Mouse (Mus musculus): ENCODE results near the gene Chmp2a. TPM values are rescaled to one million over a fixed set of nuclear protein-coding genes. Genes with fewer than 3 reads are reported as not detected.
"Not testable (repeated sequence)": the region's sequence is repeated elsewhere in the genome, so short reads cannot be mapped to it uniquely, and the experiment has no call there.

The Chmp2a gene
- polyA plus RNA-seq (2015; fragmentation: Nextera tagmentation; extraction: Ambion mirVana): 226 and 230 TPM in 2 replicates

DNA sequence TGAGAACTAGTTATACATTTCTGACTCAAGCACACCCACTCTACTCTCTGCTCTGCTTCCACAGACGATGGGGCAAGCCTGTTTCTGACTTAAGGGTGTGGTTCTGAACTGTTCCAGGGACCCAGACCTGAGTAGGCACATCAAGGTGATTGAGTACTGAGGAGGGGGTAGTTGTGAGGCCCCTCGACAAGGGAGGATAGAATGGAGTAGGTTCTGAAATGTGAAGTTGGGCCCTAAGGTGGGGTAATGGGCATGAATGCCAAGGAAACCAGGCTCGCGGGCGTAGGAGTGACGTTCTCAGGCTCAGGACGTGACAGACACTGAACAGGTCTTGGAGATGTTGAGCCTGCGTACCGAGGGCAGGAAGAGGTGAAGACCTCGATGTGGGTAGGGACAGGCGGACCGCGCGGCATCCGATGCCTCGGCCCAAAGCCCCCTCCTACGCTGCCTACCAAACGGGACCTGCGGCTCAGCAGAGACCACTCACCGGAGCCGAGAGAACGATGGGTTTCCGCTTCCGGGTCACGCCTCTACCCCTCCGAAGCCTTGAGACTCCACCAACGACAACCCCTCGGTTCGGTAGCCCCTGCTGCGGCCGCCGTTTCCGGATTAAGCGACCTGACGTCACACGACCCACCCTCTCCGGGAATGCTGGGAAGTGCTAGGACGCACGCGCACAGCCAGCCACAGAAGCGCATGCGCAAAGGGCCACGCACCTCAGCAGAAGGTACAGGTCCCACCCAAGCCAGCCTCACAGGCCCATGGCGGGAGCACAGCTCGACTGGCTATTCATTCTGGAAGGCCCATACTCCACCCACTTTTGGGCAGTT is at the start of gene Chmp2a:
Gene Chmp2a, minus strand, starts transcription at position 660 of the 830 bp plus-strand sequence.
- peak; percentile 98 for DNase-seq (ENCODE audit: low spot score)

- DNase-seq (ENCODE audit: low spot score): no peak
Measured at GRCm38 (mm10) chr7:13072293-13072692, 37.7 kb upstream of the Chmp2a start.

DNA sequence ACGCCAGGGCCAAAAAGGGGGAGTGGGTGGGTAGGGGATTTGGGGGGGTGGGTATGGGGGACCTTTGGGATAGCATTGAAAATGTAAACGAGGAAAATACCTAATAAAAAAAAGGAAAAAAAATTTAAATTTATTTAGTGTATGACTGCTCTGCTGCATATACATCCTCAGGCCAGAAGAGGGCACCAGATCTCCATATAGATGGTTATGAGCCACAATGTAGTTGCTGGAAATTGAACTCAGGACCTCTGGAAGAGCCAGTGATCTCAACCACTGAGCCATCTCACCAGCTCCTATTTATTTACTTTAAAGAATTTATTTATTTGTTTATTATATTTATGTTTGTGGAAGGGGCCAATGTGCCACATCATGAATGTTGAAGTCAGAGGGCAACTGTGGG is 28.8 kb upstream of the Chmp2a start:
- not testable (repeated sequence) for DNase-seq (ENCODE audit: low spot score)

GRCm38 (mm10) chr7:13059536-13059935 is 24.9 kb upstream of the Chmp2a start:
- DNase-seq (ENCODE audit: low spot score): no peak

DNA sequence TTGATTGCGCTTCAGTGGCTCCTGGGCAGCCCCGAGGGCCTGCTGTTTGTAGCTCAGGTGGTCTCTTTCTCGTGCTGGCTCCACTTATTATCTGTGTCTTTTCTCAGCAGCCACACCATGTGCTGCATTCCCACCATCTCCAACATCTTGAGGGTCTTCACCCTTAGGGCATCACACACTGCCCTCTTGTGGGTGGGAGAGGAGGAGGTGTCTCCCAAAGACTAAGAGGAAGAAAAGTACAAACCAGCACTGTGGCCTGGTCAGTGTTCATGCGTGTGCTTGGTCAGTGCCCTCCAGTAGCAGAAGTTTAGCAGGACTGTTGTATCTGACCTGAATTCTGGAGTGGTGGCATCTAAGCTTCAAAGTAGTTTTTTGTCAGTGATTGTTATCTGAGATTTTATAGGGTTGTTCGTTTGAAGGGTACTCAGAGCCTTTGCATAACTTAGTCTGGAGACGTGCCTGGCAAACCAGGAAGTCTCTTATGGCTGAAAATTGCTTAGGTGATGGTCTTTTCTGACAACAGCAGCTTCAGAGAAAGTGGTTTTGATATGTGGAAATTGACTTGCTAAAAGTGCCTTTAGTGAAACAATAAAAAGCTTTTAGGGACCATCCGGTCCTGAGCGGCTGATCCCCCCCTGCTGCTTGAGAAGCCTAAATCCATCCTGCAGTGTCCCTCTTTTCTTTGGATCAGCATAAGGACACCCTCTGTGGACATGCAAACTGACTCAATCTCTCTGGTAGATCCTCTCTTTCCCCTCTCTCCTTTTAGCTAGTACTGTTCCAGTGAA is 22.5 kb upstream of the Chmp2a start:
- no peak for DNase-seq (ENCODE audit: low spot score)

DNA sequence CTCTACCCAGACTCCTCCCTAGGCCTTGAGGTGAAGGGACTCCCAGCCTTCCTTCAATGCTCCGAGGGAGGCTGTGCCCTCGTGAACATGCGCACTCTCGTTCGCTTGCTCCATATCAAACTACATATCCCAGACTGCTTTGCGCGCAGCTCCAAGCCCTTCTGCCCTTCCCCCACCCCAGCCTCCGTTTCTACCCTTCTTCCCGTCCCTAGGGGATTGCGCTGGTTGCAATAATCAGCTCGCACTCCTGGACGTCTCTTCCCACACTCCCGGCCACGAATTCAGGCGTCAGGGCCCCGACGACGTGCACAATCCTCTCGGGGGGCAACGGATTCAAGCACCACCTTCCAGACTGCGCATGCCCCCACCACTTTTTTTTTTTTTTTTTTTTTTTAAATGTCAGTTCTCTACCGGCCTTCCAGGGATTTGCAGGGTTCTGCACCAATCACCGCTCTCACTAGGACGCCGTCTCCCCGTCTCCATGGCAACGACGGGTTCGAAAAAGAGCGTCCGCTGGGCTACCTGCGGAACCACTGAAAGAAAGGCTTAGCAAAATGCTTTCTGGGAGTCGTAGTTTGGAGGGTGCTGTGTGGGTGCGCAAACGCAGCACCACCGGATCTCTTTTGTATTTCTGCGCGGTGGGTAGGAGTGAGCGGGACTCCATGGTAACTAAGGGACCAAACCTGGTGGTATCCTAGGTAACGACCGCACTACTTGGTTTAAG is 19.8 kb upstream of the Chmp2a start, which contains the start of gene Mzf1:
Gene Mzf1, minus strand, starts transcription at position 478 of the 724 bp plus-strand sequence.
- DNase-seq (ENCODE audit: low spot score): peak; percentile 99

DNA sequence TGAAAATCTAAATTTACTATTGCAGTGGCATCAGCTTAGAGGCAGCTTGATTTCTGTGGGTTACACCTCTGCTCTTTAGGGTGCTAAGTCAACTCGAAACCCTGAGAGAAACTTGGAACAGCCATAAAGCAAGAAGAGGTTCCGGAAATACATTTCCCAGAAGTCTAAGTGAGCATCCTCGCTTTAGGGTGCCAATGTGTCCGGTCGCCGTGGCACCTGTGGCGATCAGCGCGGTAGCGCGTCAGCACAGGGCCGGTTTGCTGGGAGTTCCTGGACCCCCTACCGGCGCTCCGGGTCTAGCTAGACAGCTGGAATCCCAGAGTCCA is 19.3 kb upstream of the Chmp2a start:
- DNase-seq (ENCODE audit: low spot score): no peak

DNA sequence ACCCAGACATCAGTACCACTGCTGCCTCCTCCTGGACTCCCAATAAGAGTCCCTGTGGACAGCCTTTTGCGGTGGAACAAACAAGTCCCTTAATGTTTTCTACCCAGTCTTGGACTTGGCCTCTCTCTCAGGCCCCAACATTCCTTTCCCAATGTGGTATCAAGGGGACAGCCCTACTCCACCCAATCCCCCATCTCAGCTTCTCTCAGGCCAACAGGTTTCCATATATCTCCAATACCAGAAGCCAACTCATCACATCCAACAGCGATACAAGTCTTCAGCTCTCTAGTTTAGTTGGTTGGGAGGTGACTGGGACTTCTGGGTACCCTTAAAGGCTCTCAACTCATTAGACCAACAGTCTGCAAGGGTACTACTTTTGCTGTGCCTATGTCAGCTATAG is 18.9 kb upstream of the Chmp2a start:
- no peak for DNase-seq (ENCODE audit: low spot score)

DNA sequence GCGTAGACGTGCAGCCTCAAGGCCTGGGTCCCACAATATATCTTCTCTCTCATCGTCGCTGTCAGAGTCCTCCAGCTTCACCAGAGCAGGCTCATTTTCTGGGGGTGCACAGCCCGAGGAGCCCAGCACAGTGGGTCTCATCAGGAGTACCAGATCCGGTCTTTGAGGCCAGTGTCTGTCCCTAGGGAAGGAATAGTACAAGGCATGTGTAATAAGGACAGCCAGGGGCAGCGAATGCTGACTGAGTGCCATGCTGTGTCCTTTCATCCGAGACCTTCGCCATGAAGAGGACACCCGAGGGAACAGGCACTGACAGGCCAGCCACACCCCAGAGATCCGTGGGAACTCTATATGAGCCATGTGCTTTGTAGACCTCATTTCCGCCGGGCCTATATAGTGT is 18.4 kb upstream of the Chmp2a start:
- no peak for DNase-seq (ENCODE audit: low spot score)

- DNase-seq (ENCODE audit: low spot score): peak; percentile 70
Measured at GRCm38 (mm10) chr7:13046084-13046483, 11.5 kb upstream of the Chmp2a start.

- no peak for DNase-seq (ENCODE audit: low spot score)
Measured at GRCm38 (mm10) chr7:13044254-13044625, 9.6 kb upstream of the Chmp2a start.

DNA sequence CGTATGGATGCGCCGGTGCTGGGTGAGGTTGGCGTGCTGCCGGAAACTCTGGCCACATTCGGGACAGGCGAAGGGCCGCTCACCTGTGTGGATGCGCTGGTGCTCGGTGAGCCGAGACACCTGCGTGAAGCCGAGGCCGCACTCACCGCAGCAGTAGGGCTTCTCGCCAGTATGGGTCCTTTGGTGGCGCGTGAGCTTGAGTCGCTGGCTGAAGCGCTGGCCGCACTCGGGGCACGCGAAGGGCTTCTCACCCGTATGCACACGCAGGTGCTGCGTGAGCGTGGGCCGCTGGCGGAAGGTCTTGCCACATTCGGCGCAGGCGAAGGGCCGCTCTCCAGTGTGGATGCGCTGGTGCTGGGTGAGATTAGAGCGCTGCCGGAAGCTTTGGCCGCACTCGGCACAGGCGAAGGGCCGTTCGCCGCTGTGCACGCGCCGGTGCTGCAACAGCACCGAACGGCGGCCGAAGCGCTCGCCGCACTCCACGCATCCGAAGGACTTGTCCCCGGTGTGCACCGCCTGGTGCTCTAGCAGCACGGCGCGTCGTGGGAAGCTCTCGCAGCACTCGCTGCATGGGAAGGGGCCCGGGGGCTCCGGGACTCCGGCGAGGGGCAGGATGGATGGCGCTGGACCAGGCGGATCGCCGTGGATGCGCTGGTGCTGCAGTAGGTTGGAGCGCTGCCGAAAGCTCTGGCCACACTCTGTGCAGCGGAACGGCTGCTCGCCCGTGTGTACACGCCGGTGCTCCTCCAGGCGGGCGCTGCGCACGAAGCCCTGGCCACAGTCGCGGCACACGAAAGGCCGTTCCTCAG is 9.0 kb upstream of the Chmp2a start:
- peak; percentile 4 for DNase-seq (ENCODE audit: low spot score)

DNA sequence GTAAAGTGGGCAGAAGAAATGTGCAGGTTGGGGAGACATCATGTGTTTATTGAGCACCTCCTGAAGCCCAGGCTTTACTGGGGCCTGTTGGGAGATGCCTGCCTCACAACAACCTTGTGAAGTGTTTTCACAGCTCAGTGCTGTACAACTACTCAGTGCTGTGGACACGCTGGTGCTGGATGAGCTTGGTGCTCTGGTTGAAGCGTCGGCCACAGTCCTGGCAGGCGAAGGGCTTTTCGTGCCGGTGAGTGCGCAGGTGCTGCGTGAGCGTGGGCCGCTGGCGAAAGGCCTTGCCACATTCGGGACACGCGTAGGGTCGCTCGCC is 8.5 kb upstream of the Chmp2a start:
- no peak for DNase-seq (ENCODE audit: low spot score)

DNA sequence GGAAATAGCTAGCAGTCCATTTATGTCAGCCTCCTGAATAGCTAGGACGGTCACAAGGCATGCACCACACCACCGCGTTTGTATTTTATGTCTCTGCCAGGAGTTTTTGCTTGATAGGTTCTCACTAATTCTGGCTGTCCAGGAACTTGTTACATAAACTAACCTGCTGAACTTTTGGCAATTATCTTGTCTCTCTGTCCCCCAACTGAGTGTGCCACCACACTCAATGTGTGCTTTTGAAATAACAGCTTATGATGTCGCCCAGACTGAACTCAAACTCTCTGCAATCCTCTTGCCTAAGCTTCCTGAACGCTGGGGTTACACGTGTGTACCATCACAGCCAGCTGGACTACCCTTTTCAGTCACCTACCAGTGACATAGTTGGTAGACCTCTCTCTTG is 7.9 kb upstream of the Chmp2a start:
- no peak for DNase-seq (ENCODE audit: low spot score)

- no peak for DNase-seq (ENCODE audit: low spot score)
Measured at GRCm38 (mm10) chr7:13041256-13041655, 6.6 kb upstream of the Chmp2a start.

DNA sequence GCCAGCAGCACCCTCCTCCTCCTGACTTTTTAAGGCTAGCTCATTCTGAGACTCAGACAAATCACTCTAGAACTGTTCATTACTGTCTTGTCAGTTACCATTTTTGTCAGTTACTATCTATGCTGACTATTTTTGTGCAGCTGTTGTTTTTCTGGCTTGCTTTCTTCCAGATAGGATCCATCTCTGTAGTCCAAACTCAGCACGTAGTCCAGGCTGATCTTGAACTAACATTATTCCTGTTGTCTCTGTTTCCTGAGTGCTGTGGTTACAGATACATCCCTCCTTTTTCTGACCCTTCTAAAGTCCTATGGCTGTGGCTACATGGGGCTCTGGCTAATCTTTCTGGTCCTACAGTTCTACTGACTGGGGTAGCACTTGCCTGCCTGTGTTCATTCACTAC is 4.6 kb upstream of the Chmp2a start:
- DNase-seq (ENCODE audit: low spot score): no peak

- DNase-seq (ENCODE audit: low spot score): no peak
Measured at GRCm38 (mm10) chr7:13038621-13039169, 4.1 kb upstream of the Chmp2a start.

DNA sequence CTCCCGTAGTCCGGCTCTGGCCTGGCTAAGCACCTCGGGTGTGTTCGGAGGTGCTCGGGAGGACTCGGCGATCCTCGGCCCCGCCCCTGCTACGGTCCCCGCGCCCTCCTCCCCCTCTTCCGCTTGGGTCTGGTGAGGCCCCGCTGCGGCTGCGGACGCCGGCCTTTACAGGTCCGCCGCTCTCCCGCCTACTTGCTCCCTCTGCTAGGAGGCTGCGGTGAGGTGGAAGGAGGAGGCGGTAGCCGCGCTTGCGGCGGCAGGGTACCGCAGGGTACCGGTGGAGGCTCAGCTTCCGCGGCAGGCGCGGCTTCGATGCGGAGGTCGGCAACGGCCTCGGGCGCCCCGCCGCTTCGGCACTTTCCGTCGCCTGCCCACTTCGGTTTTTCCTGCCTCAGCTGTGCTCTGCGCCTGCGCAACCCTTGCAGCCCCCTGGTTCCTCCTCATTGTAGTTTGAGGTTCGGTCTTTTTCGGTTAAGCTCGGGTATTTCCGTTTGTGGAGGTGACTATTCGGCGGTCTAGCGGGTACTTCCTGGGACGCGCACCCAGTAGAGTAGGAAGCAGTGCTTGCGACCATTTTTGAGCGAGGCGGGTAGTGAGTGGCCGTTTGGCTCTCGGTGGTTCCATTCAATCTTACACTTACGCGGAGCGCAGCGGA is 3.4 kb upstream of the Chmp2a start, which contains the start of gene Ube2m:
Gene Ube2m, minus strand, starts transcription at position 375 of the 655 bp plus-strand sequence.
- DNase-seq (ENCODE audit: low spot score): peak; percentile 100

DNA sequence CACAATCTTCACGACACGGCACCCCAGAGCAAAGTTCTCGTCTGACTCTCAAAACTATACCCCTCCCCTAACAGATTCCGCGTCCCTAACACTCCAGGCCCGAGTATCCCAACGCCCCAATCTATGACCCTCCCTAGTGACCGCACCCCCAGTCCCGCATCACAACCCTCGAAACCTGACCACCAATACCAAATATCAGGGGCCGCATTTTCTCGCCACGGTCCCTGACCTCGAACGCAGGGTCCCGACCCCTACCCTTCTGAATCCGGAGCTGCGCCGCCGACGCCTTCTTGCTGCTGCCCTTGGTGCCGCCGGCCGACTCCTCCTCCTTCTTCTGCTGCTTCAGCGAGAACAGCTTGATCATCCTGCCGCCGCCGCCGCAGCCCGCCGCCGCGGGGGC is 2.8 kb upstream of the Chmp2a start:
- no peak for DNase-seq (ENCODE audit: low spot score)

- DNase-seq (ENCODE audit: low spot score): no peak
Measured at GRCm38 (mm10) chr7:13036806-13037205, 2.2 kb upstream of the Chmp2a start.

Data from thymus, postnatal 0 days (tissue).